Mouse (Mus musculus) ovary, postnatal 36 days (tissue): Measurements from ENCODE around the gene Iqsec1.

Experiments
- DNase-seq: peaks from one replicate; pipeline ENCODE4 v3.0.0; 2022; ENCODE audit warnings: low spot score, mixed read lengths

Gene Iqsec1

GRCm38 (mm10) chr6:90753656-90754055, 234.8 kb downstream of the Iqsec1 start:
- DNase-seq: no peak

DNA sequence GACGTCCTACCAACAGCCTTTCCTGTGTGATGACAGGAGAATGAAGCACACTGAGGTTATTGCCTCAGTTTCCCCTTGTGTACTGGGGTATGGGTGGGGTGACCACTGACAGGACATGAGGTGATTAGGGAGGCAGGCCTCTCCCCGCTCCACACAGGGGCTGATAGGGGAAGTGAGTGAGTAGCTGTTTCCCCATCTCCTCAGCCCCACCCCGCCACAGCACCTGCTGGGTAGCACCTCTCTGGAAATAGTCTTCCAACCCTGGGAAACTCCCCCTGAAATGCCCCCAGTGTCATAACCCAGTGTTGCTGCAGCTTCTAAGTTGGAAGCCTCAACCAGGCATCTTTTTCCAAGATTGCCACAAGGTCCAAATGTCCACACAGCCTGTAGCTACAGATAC, 236.9 kb downstream of the Iqsec1 start:
- DNase-seq: no peak

- no peak for DNase-seq
These were observed 238.4 kb downstream of the Iqsec1 start for GRCm38 (mm10) chr6:90750091-90750490.

GRCm38 (mm10) chr6:90749414-90749937, 239.0 kb downstream of the Iqsec1 start:
- no peak for DNase-seq

DNA sequence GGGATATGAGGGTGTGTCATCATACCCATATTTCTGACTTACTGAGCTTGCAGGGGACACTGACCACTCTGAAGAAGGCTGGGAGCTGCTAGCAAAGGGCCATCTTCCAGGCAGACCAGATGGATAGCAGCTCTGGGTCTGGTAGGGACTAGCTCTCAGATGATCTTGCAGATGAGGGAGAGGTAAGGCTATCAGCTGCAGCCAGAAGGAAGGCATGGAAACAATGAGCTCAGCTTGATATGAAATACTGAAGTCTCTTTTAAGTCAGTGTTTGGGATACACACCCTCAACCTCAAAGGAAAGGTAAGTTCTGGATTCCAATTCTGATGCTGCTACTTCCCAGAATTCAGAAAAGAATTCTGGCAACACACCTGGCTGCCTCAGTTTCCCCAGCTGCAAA, 239.5 kb downstream of the Iqsec1 start:
- no peak for DNase-seq

DNA sequence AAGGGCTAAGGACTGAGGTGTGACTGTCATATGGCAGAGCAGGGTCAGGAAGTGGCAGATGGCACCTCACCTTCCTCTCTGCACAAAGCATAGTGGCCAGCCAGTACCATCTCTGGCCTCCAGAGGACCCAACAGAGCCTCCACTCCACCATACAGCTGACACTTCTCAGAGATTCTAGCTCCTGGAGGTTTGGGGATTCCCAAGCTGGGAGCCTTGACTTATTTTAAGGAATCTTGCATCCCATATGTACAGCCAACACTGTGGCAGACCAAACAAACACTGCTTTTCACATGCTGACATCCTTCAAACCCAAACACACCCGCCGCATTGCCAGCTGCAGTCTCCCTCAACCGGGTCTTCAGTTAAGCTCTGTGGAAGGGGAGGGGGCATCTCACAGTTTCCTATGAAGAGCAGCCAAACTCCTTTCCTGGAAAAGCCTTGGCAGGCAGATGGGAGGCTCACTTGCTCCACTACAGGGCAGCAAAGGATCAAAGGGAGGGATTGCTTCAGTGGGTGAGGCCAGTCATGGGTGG, 242.1 kb downstream of the Iqsec1 start:
- DNase-seq: no peak

DNA sequence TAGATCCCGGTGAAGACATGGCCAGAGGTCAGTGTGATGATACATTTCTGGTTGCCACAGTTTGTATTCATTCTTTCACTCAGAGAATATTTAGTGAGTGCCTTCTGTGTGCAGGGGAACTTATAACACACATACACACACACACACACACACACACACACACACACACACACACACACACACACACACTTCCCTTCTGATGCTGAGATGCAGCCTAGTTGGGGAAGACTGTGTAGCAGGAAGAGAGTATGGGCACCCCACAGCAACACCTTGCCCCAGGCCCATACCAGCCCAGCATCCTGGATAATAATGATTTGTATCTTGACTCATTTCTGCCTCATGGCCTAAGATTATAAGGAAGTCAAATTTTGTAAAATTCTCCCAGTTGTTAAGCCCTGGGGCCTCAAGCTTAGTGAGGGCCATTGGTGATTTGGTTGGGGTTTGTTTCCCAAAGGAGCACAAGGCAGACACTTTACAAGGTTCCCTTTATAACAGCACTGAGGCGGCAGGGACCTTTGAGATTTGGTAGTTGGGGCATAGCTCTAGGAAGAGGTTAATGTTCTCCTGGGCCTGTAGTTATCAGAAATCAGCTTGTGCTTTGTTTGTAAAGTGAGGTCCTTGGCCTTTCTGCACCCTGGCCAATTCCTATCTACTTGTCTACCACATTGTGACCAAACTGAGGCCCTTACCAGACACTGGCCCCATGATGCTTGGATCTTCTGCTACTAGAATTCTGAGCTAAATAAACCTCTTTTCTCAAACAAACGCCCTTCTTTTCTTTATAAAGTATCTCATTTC, 242.9 kb downstream of the Iqsec1 start:
- no peak for DNase-seq

DNA sequence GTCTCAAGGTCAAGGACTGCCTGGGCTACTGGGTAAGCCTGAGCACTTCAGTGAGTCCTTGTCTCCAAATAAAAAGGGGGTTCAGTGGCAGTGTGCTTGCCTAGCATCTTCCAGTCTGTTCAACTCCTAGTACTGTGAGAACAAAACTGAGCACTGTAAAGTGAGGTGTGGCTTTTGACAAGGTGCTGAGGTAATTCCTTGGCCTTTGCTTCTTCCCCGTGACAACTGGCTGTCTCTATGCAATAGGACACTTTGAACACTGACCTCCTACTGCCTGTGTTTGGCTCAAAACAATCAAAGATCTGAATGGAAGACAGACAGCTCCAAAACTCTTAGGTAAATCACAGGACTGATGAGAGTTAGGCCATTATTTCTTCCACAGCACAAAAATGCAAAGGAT, 246.0 kb downstream of the Iqsec1 start:
- no peak for DNase-seq

DNA sequence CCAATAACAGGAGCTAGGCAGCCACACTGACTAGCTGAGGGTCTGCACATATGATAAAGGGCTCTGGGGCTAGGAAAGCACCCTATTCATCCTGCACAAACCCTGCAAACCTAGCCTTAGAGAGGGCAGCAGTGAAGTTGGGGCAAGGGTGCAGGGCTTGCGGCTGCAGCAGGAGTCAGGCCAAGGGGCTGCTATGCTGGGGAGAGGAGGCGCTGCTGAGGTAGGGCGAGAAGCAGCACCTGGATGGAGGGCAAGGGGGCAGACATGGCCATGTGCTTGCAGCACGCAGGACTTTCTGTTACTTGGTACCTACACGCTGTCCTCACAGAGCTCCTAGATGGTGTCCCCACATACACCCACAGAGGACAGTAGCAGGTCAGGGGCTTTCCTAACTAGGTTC, 246.8 kb downstream of the Iqsec1 start:
- DNase-seq: no peak

DNA sequence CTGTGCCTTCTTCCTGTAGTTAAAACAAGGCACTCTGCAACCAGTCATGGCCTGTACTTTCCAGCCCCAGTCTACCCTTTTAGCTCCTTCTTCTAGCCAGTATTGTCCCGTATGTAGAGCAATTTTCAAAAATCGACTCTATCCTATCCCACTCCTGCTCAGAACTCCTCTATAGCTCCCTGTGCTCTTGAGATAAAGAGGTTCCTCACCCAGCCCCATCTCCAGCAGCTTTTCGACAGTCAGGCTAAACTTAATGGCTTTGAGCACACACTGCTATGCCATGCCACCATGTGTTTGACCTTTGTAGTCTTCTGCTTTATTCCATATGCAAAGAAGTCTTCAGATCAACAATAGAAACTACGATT, 247.4 kb downstream of the Iqsec1 start:
- DNase-seq: no peak

- no peak for DNase-seq
These were observed 248.0 kb downstream of the Iqsec1 start for GRCm38 (mm10) chr6:90740348-90741055.

DNA sequence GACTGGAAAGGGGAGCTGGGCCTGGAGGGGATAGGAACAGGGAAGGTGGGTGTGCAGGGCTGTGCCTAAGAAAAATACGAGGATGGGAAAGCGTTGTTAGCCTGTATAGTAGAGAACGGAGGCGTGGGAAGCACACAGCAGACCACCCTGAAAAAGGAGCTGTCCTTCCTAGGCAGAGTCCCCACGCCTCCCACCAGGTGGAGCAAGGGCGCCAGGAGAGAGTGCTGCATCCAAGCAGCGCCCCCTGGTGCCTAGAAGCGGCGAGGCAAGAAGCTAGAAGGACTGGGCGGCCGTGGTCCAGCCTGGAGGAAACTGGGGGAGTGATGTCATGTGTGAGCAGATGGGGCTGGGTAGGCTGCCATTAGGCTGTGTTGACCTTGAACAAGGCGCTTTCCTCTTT, 251.1 kb downstream of the Iqsec1 start:
- peak; percentile 89 for DNase-seq

- DNase-seq: peak; percentile 70
These were observed 251.7 kb downstream of the Iqsec1 start for GRCm38 (mm10) chr6:90736691-90737245.

DNA sequence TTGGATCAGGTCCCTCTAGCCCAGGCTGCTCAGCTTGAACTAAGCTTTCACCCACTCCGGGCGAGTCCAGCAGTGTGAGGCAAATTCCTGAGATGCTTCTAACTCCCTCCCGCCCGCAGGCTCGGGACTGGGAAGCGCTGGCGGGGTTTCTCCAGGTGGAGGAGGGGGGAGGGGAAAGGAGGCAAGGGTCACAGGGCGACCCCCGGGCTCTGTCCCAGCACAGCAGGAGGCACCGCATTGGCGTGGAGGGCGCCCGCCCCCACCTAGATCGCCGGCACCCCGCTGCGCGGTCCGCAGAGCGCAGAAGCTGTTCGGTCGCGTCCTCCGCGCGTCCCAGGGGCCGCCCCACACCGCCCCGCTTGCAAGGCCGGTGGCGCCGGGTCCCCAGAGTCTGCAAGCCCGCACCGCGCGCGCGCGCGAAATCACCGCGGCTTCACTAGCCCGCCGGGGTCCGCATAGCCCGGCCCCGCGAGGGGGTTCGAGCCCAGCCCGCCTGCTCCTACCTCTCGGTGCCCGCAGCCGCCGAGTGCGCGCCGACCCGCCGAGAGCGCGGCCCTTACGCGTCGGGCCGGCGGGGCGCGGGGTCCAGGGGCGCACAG, 252.3 kb downstream of the Iqsec1 start:
- peak; percentile 60 for DNase-seq

- DNase-seq: no peak
These were observed 253.0 kb downstream of the Iqsec1 start for GRCm38 (mm10) chr6:90735396-90736036.

- DNase-seq: no peak
These were observed 253.7 kb downstream of the Iqsec1 start for GRCm38 (mm10) chr6:90734806-90735205.

GRCm38 (mm10) chr6:90731327-90731726, 257.2 kb downstream of the Iqsec1 start:
- no peak for DNase-seq

GRCm38 (mm10) chr6:90729829-90730228, 258.7 kb downstream of the Iqsec1 start:
- DNase-seq: no peak

GRCm38 (mm10) chr6:90728491-90728931, 260.0 kb downstream of the Iqsec1 start:
- peak; percentile 86 for DNase-seq

DNA sequence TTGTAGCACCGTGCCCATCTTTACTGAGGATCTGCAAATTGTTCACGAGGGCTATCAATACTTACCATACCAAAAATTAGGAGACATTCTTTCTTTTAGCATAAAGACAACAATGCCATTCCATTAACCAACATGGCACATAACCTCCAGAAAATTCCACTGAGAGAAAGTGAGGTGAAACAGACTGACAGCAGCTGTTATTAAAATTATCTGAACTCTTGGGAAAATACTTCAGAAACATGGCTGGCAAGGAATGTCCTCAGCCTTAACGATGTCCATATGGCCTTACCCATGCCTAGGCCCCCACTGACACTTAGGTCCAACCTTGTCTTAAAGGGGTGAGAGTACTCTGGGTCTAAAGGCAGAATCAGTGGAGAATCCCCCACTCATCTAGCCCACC, 260.7 kb downstream of the Iqsec1 start:
- DNase-seq: no peak

DNA sequence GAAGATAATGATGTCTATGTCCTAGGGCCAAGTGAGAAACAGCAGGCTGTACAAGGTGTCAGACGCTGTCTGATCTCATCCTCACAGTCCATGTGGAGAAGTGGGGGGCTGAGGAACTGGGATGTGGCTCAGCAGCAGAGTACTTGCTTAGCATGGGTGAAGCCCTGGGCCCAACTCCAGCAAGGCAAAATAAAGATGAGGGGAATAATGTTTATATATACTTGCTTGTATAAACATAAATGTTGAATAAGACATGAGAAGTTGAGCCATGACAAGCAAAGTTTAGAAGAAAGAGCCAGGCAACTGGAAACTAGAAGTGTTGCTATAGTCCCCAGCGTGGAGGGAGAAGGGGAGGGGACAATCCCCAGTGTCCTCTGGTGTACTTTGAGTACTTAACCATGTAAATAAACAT, 261.8 kb downstream of the Iqsec1 start:
- DNase-seq: no peak

DNA sequence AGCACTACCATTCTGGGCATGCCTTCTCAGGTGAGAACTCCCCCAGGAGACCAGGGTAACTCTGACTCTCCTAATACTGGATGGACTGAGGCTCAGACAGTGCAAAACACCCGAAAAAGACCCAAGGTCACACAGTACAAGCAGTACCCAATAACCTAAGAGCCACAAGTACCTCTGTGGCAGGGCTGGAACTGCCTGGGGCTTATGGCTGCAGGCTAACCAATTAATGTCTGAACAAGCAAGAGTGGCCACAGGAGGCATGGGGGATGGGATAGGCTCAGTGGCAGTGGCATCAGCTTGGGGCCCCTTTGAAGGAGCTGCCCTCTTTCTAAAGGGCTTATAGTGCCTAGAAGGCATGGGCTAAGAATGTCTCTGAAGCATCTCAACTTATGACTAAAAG, 263.0 kb downstream of the Iqsec1 start:
- DNase-seq: no peak
